Mouse (Mus musculus): ENCODE measurements around the gene Gm21119.
"Not testable (repeated sequence)": the region's sequence is repeated elsewhere in the genome, so short reads cannot be mapped to it uniquely, and the experiment has no call there.

DNA sequence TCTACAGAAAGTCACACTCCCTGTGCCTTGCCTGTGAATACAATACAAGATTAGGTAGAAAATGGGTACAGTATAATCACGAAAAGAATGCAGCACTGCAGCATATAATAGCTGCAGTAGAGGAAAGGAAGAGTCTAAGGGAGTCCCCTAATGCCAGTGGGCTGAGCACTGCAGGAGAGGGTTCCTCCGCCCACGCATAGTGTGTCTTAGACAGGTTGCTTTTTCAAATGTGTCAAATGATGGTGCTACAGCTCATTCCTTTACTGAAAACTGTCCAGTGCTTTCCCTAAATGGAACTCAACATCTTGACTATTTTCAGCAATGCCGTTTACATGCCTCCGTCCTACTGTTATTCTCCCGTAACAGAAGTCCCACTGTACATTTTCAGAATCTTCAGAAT is 33.6 kb upstream of the Gm21119 start:
- TF ChIP-seq CTCF (IDR thresholded peaks at IDR 0.05; ENCODE audit: borderline replicate concordance, extremely low read depth, insufficient read depth, insufficient read length); POLR2A (IDR thresholded peaks at IDR 0.05; ENCODE audit: borderline replicate concordance, extremely low read depth, insufficient read depth, insufficient read length, poor library complexity, severe bottlenecking): not testable (repeated sequence)

Measured in brain, embryonic 14.5 days (tissue).